Comparison of ENCODE assay signal across 10 mouse cellular contexts in genomic region chr6:88897246-88897645, GRCm38 (mm10). TPM values are rescaled to one million over a fixed set of nuclear protein-coding genes. Genes with fewer than 3 reads are reported as not detected.
DNase-seq lines count a peak whose midpoint lies in the region; ATAC-seq and TF ChIP-seq lines count a peak whose summit lies in the region.
"Had no signal": no experiment of that assay in that cellular context is flagged by ENCODE, and none has a peak within 500 bp of the region (broad histone marks: within the 10 kb centered on the region; RNA-seq: fewer than 3 reads in every experiment).

No protein-coding gene starts in this region.

- peak overlapping the region; percentile 66 for H3K4me2 ChIP-seq in lung, embryonic 14.5 days
- peak overlapping the region; percentile 74 for H3K4me2 ChIP-seq in limb, embryonic 12.5 days
- peak overlapping the region; percentile 96 for H3K4me2 ChIP-seq in neural tube, embryonic 15.5 days

- H3K27ac ChIP-seq in lung, embryonic 14.5 days (ENCODE audit: low read depth) = no peak overlapping the region
- no peak overlapping the region for H3K27ac ChIP-seq in embryonic fibroblast, embryonic 13.5 days (ENCODE audit: insufficient read depth, low read length)
- H3K27ac ChIP-seq in limb, embryonic 12.5 days = no peak overlapping the region
- H3K27ac ChIP-seq in neural tube, embryonic 15.5 days (replicated peaks) = no peak overlapping the region

- peak overlapping the region; percentile 81 for H3K4me3 ChIP-seq in lung, embryonic 14.5 days (ENCODE audit: low read depth, low read length)
- H3K4me3 ChIP-seq in embryonic fibroblast, embryonic 13.5 days (ENCODE audit: insufficient read depth, low read length) = peak overlapping the region; percentile 84; the same call in 1 of the 2 replicates
- H3K4me3 ChIP-seq in limb, embryonic 12.5 days (replicated peaks) = peak overlapping the region; percentile 76
- H3K4me3 ChIP-seq in neural tube, embryonic 15.5 days (replicated peaks) = 0 out of 2 replicates have a peak overlapping the region, but pooled peaks have one; percentile 1

- H3K27me3 ChIP-seq in lung, embryonic 14.5 days (ENCODE audit: insufficient read depth, low read length) = no peaks in the 10 kb centered on the region
- H3K27me3 ChIP-seq in limb, embryonic 12.5 days = no peaks in the 10 kb centered on the region
- H3K27me3 ChIP-seq in neural tube, embryonic 15.5 days (replicated peaks) = no peaks in the 10 kb centered on the region

- H3K9ac ChIP-seq in lung, embryonic 14.5 days = peak overlapping the region; percentile 84
- peak overlapping the region; percentile 55 for H3K9ac ChIP-seq in limb, embryonic 12.5 days (replicated peaks)
- H3K9ac ChIP-seq in neural tube, embryonic 15.5 days (replicated peaks) = 0 out of 2 replicates have a peak overlapping the region, but pooled peaks have one; percentile 7

- peaks cover 4% of the 10 kb centered on the region; the same call in 1 of the 2 replicates for H3K4me1 ChIP-seq in lung, embryonic 14.5 days (ENCODE audit: insufficient read depth)
- H3K4me1 ChIP-seq in embryonic fibroblast, embryonic 13.5 days (ENCODE audit: control insufficient read depth, insufficient read depth, low read length) = no peaks in the 10 kb centered on the region
- peaks cover 26% of the 10 kb centered on the region for H3K4me1 ChIP-seq in limb, embryonic 12.5 days (replicated peaks)
- H3K4me1 ChIP-seq in neural tube, embryonic 15.5 days = peaks cover 26% of the 10 kb centered on the region

- no peak for TF ChIP-seq CTCF in lung, embryonic 14.5 days (IDR thresholded peaks at IDR 0.05; ENCODE audit: low read depth)
- no peak for TF ChIP-seq CTCF in embryonic fibroblast, embryonic 13.5 days (IDR thresholded peaks at IDR 0.05; ENCODE audit: borderline replicate concordance, insufficient read depth, low read length)

- no peaks in the 10 kb centered on the region for H3K9me3 ChIP-seq in lung, embryonic 14.5 days (ENCODE audit: low read depth, low read length)
- H3K9me3 ChIP-seq in limb, embryonic 12.5 days = no peaks in the 10 kb centered on the region
- no peaks in the 10 kb centered on the region for H3K9me3 ChIP-seq in neural tube, embryonic 15.5 days (replicated peaks)

- no peak for TF ChIP-seq POLR2A in embryonic fibroblast, embryonic 13.5 days (IDR thresholded peaks at IDR 0.05; ENCODE audit: low read depth, low read length)

- no peak for ATAC-seq in lung, embryonic 14.5 days (ENCODE audit: insufficient read depth)
- no peak for ATAC-seq in limb, embryonic 12.5 days (ENCODE audit: insufficient number of reproducible peaks, insufficient read depth, low FRiP score, low TSS enrichment, low read depth)
- no peak for ATAC-seq in neural tube, embryonic 15.5 days (ENCODE audit: low FRiP score)
- no peak for ATAC-seq in CD4-positive, CD25-positive, alpha-beta regulatory T cell, adult 4 months

- H3K36me3 ChIP-seq in lung, embryonic 14.5 days (ENCODE audit: insufficient read depth) = peaks cover 51% of the 10 kb centered on the region
- H3K36me3 ChIP-seq in limb, embryonic 12.5 days = peaks cover 51% of the 10 kb centered on the region
- H3K36me3 ChIP-seq in neural tube, embryonic 15.5 days = peaks cover 7% of the 10 kb centered on the region; the same call in 1 of the 2 replicates

- no peak for DNase-seq in lung, embryonic 14.5 days
- DNase-seq in lung, postnatal 10 days = no peak
- no peak for DNase-seq in thymus, postnatal 25 days
- no peak for DNase-seq in adrenal gland, adult 2 months
- DNase-seq: kidney, postnatal 4 days; spleen, adult 18-20 months had no signal

- 37% methylated on average over 7 of the region's 7 CpGs for WGBS in lung, embryonic 14.5 days
- WGBS in limb, embryonic 12.5 days = 63% methylated on average over 7 of the region's 7 CpGs
- WGBS in neural tube, embryonic 15.5 days = 77% methylated on average over 7 of the region's 7 CpGs

RNA-seq across cellular contexts. Expression of gene Mcm2, which starts 1.3 kb away (rescaled TPM):
- 153 and 164 TPM in 2 replicates for polyA plus RNA-seq in lung, embryonic 14.5 days (2014; fragmentation: Nextera tagmentation; extraction: Ambion mirVana)
- polyA plus RNA-seq in embryonic fibroblast, embryonic 13.5 days (2011; ENCODE audit: insufficient read length, low read depth, missing spikeins) = 31.6 and 42.3 TPM in 2 replicates
- 207 and 208 TPM in 2 replicates for polyA plus RNA-seq in limb, embryonic 12.5 days (2016; fragmentation: Nextera tagmentation; extraction: Ambion mirVana)
- polyA plus RNA-seq in neural tube, embryonic 15.5 days (2015; fragmentation: Nextera tagmentation; extraction: Ambion mirVana) = 20.5 and 52.5 TPM in 2 replicates
- 10 to 100 TPM; 19.8 to 34.7 TPM for polyA plus RNA-seq in CD4-positive, CD25-positive, alpha-beta regulatory T cell, adult 4 months (2017; shearing (Covaris generic))
- total RNA-seq in adrenal gland, adult 2 months (2021) = 10 to 100 TPM; 18.1 to 33.1 TPM
- polyA plus RNA-seq in adrenal gland, adult 2 months (2012; rRNA removed) = 24.4 and 33.4 TPM in 2 replicates

RNA-seq across cellular contexts. Expression of gene Tpra1, which starts 4.8 kb away (rescaled TPM):
- polyA plus RNA-seq in lung, embryonic 14.5 days (2014; fragmentation: Nextera tagmentation; extraction: Ambion mirVana) = 49.4 and 53.6 TPM in 2 replicates
- 29.2 and 31.0 TPM in 2 replicates for polyA plus RNA-seq in embryonic fibroblast, embryonic 13.5 days (2011; ENCODE audit: insufficient read length, low read depth, missing spikeins)
- 75.5 and 76.2 TPM in 2 replicates for polyA plus RNA-seq in limb, embryonic 12.5 days (2016; fragmentation: Nextera tagmentation; extraction: Ambion mirVana)
- polyA plus RNA-seq in neural tube, embryonic 15.5 days (2015; fragmentation: Nextera tagmentation; extraction: Ambion mirVana) = 88.1 and 91.7 TPM in 2 replicates
- 10 to 100 TPM; 54.7 to 74.1 TPM for polyA plus RNA-seq in CD4-positive, CD25-positive, alpha-beta regulatory T cell, adult 4 months (2017; shearing (Covaris generic))
- total RNA-seq in adrenal gland, adult 2 months (2021) = 100 to 1,000 TPM in 1 of 2 experiments, 10 to 100 TPM in 1; 87.0 to 108 TPM
- polyA plus RNA-seq in adrenal gland, adult 2 months (2012; rRNA removed) = 578 and 603 TPM in 2 replicates

RNA-seq across cellular contexts. Expression of gene Podxl2, which starts 22.4 kb away (rescaled TPM):
- 52.0 and 56.7 TPM in 2 replicates for polyA plus RNA-seq in lung, embryonic 14.5 days (2014; fragmentation: Nextera tagmentation; extraction: Ambion mirVana)
- polyA plus RNA-seq in embryonic fibroblast, embryonic 13.5 days (2011; ENCODE audit: insufficient read length, low read depth, missing spikeins) = 9.3 and 13.9 TPM in 2 replicates
- 93.5 and 97.8 TPM in 2 replicates for polyA plus RNA-seq in limb, embryonic 12.5 days (2016; fragmentation: Nextera tagmentation; extraction: Ambion mirVana)
- 504 and 640 TPM in 2 replicates for polyA plus RNA-seq in neural tube, embryonic 15.5 days (2015; fragmentation: Nextera tagmentation; extraction: Ambion mirVana)
- polyA plus RNA-seq in CD4-positive, CD25-positive, alpha-beta regulatory T cell, adult 4 months (2017; shearing (Covaris generic)) = under 1 TPM in 1 of 2 experiments, not detected in 1; 0.32 TPM
- total RNA-seq in adrenal gland, adult 2 months (2021) = 10 to 100 TPM; 24.2 to 78.2 TPM
- 263 and 360 TPM in 2 replicates for polyA plus RNA-seq in adrenal gland, adult 2 months (2012; rRNA removed)

RNA-seq across cellular contexts. Expression of gene Abtb1, which starts 55.5 kb away (rescaled TPM):
- 29.5 and 34.7 TPM in 2 replicates for polyA plus RNA-seq in lung, embryonic 14.5 days (2014; fragmentation: Nextera tagmentation; extraction: Ambion mirVana)
- 4.9 and 5.3 TPM in 2 replicates for polyA plus RNA-seq in embryonic fibroblast, embryonic 13.5 days (2011; ENCODE audit: insufficient read length, low read depth, missing spikeins)
- 24.6 and 26.7 TPM in 2 replicates for polyA plus RNA-seq in limb, embryonic 12.5 days (2016; fragmentation: Nextera tagmentation; extraction: Ambion mirVana)
- 42.4 and 45.4 TPM in 2 replicates for polyA plus RNA-seq in neural tube, embryonic 15.5 days (2015; fragmentation: Nextera tagmentation; extraction: Ambion mirVana)
- polyA plus RNA-seq in CD4-positive, CD25-positive, alpha-beta regulatory T cell, adult 4 months (2017; shearing (Covaris generic)) = 100 to 1,000 TPM in 1 of 2 experiments, 10 to 100 TPM in 1; 71.0 to 112 TPM
- total RNA-seq in adrenal gland, adult 2 months (2021) = 10 to 100 TPM; 18.0 to 25.8 TPM
- 119 and 120 TPM in 2 replicates for polyA plus RNA-seq in adrenal gland, adult 2 months (2012; rRNA removed)

Comparison
In these comparisons a context has a peak if more than half of its experiments do, and no peak if none do; other contexts are left out.
1. H3K4me3 ChIP-seq: peak in every context shown above with its lines; median percentile 84 in embryonic fibroblast, embryonic 13.5 days; 81 in lung, embryonic 14.5 days; 76 in limb, embryonic 12.5 days; 1 in neural tube, embryonic 15.5 days.
2. H3K9ac ChIP-seq: peak in every context shown above with its lines; median percentile 84 in lung, embryonic 14.5 days; 55 in limb, embryonic 12.5 days; 7 in neural tube, embryonic 15.5 days.